Mouse (Mus musculus): ENCODE results near the gene Gm9789. TPM values are rescaled to one million over a fixed set of nuclear protein-coding genes. Genes with fewer than 3 reads are reported as not detected.
"Not testable (repeated sequence)": the region's sequence is repeated elsewhere in the genome, so short reads cannot be mapped to it uniquely, and the experiment has no call there.

The Gm9789 gene
- polyA plus RNA-seq (2012; ENCODE audit: insufficient read depth, low replicate concordance) = not detected in 2 replicates

DNA sequence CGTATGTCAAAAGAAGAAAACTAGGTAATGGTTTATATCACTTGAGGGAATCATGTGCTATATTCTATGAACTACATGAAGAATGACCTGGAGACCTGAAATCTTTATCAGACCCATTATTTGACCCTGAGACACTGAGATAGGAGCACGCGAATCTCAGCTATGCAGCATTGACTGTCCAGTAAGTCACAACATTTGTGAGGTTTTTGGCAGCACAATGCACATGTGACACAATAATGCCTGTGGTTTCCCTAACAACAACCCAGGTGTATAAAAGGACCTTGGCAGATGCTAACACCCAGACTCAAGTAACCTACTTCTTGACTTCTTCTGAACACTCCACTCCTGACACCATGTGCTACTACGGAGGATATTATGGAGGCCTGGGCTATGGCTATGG is at the start of gene Gm9789:
Gene Gm9789, plus strand, starts transcription at position 301 of the 400 bp plus-strand sequence.
- Histone ChIP-seq H3K9me3 (peaks cover 31% of the 10 kb centered on the region), H3K36me3 (replicated peaks; ENCODE audit: low read length) (no peaks in the 10 kb centered on the region), H3K4me3 (replicated peaks) (no peak within 1 kb of the TSS), H3K4me1 (no peaks in the 10 kb centered on the region), H3K27me3 (replicated peaks) (no peaks in the 10 kb centered on the region)
- TF ChIP-seq FLI1 (IDR thresholded peaks at IDR 0.05; ENCODE audit: low read length) = no peak
- TF ChIP-seq GATA1 (IDR thresholded peaks at IDR 0.05; ENCODE audit: borderline replicate concordance, low read length) = no peak

DNA sequence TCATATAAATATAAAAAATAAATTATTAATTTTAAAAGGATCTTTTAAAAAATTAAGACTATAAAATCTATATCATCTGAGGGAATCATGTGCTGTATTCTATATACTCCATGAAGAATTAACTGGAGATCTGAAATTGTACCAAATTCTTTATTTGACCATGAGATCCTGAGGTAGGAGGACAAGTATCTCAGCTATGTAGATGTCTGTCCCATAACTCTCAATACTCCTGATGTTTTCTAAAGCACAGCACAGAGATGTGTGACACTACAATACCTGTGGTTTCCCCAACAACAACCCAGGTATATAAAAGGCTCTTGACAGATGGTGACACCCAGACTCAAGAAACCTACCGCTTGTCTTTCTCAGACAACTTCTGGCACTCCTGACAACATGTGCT is 17.2 kb upstream of the Gm9789 start, which contains the start of gene Gm6358:
Gene Gm6358, plus strand, starts transcription at position 301 of the 400 bp plus-strand sequence.
- TF ChIP-seq FLI1 (IDR thresholded peaks at IDR 0.05; ENCODE audit: low read length) (no peak), GATA1 (IDR thresholded peaks at IDR 0.05; ENCODE audit: borderline replicate concordance, low read length) (no peak)
- Histone ChIP-seq H3K4me1 (no peaks in the 10 kb centered on the region), H3K36me3 (replicated peaks; ENCODE audit: low read length) (no peaks in the 10 kb centered on the region), H3K9me3 (peaks cover 5% of the 10 kb centered on the region), H3K27me3 (replicated peaks) (no peaks in the 10 kb centered on the region), H3K4me3 (replicated peaks) (no peak within 1 kb of the TSS)

DNA sequence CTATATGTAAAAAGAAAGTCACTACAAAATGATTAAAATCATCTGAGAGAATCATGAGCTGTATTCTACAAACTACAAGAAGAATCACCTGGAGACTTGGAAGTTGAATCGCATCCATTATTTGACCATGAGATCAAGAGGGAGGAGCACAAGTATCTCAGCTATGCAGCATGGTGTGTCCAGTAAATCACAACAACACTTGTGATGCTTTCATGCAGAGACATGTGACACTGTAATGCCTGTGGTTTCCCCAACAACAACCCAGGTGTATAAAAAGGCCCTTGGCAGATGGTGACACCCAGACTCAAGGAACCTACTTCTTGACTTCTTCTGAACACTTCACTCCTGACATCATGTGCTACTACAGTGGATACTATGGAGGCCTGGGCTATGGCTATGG is 7.0 kb upstream of the Gm9789 start, which contains the start of gene Gm10061:
Gene Gm10061, plus strand, starts transcription at position 301 of the 400 bp plus-strand sequence.
- Histone ChIP-seq H3K9me3 (peaks cover 19% of the 10 kb centered on the region), H3K27me3 (replicated peaks) (no peaks in the 10 kb centered on the region), H3K4me1 (no peaks in the 10 kb centered on the region), H3K4me3 (replicated peaks) (no peak within 1 kb of the TSS), H3K36me3 (replicated peaks; ENCODE audit: low read length) (no peaks in the 10 kb centered on the region)
- TF ChIP-seq GATA1 (IDR thresholded peaks at IDR 0.05; ENCODE audit: borderline replicate concordance, low read length) (no peak), FLI1 (IDR thresholded peaks at IDR 0.05; ENCODE audit: low read length) (no peak)

DNA sequence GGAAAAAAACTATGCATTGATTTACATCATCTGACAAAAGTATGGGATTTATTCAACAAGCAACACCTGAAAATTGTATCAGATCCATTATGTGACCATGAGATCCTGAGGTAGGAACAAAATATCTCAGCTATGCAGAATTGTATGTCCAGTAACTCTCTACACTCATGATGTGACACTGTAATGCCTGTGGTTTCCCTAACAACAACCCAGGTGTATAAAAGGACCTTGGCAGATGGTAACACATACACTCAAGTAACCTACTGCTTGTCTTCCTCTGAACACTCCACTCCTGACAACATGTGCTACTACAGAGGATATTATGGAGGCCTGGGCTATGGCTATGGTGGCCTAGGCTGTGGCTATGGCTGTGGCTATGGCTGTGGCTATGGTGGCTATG is 11.4 kb downstream of the Gm9789 start, which contains the start of gene Gm7735:
Gene Gm7735, plus strand, starts transcription at position 301 of the 400 bp plus-strand sequence.
- not testable (repeated sequence) for H3K4me3 ChIP-seq (replicated peaks); H3K27me3 ChIP-seq (replicated peaks); H3K4me1 ChIP-seq; H3K36me3 ChIP-seq (replicated peaks; ENCODE audit: low read length); H3K9me3 ChIP-seq

DNA sequence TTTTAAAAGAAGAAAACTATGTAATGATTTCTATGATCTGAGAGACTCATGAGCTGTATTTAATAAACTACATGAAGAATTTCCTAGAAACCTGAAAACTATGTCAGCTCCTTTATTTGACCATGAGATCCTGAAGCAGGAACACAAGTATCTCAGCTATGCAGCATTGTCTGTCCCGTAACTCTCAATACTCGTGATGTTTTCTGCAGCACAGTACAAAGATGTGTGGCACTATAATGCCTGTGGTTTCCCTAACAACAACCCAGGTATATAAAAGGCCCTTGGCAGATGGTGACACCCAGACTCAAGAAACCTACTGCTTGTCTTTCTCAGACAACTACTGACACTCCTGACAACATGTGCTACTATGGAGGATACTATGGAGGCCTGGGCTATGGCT is 16.7 kb downstream of the Gm9789 start, which contains the start of gene 1110057P08Rik:
Gene 1110057P08Rik, plus strand, starts transcription at position 301 of the 400 bp plus-strand sequence.
- no peaks in the 10 kb centered on the region for H3K27me3 ChIP-seq (replicated peaks)
- H3K4me3 ChIP-seq (replicated peaks) = no peak within 1 kb of the TSS
- H3K36me3 ChIP-seq (replicated peaks; ENCODE audit: low read length) = no peaks in the 10 kb centered on the region
- H3K9me3 ChIP-seq = no peaks in the 10 kb centered on the region
- TF ChIP-seq FLI1 (IDR thresholded peaks at IDR 0.05; ENCODE audit: low read length) (no peak), GATA1 (IDR thresholded peaks at IDR 0.05; ENCODE audit: borderline replicate concordance, low read length) (no peak)
- H3K4me1 ChIP-seq = no peaks in the 10 kb centered on the region

DNA sequence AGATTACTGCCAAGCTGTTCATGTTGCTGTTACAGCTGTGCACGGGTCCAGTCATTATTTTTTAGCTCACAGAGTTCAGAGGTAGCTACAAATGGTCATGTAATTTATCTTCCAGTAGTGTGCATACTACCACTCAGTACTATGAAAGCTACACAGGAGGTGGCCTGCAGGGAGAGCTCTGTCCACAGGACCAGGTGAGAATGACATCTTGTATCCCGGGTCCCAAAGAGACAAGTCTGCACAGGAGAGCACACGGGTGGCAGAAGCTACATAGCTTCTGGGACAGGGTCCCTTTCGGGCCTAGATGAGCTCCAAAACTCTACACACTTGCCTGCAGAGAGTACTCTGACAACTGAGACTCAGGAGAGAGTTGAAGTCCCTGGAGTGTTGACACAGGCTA is 30.9 kb downstream of the Gm9789 start:
- TF ChIP-seq GATA1 (IDR thresholded peaks at IDR 0.05; ENCODE audit: borderline replicate concordance, low read length) (no peak), FLI1 (IDR thresholded peaks at IDR 0.05; ENCODE audit: low read length) (no peak)

DNA sequence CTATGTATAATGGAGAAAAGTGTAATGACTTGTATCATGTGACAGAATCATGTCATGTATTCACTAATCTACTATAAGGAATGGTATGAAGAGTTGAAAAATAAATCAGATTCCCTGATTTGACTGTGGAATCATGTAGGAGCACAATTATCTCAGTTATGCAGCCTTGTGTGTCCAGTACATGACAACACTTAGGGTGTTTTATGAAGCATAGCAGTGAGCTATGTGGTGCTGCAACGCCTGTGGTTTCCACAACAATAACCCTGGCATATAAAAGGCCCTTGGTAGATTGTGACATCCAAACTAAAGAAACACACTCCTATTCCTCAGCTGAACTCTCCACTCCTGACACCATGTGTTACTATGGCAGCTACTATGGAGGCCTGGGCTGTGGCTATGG is 47.8 kb downstream of the Gm9789 start, which contains the start of gene Krtap20-2:
Gene Krtap20-2, plus strand, starts transcription at position 301 of the 400 bp plus-strand sequence.
- Histone ChIP-seq H3K4me3 (replicated peaks) (no peak within 1 kb of the TSS), H3K4me1 (no peaks in the 10 kb centered on the region), H3K27me3 (replicated peaks) (no peaks in the 10 kb centered on the region), H3K36me3 (replicated peaks; ENCODE audit: low read length) (no peaks in the 10 kb centered on the region), H3K9me3 (no peaks in the 10 kb centered on the region)
- TF ChIP-seq FLI1 (IDR thresholded peaks at IDR 0.05; ENCODE audit: low read length) = no peak

More for the DNA sequence above, 30.9 kb downstream of the Gm9789 start:
- Histone ChIP-seq H3K4me3 (replicated peaks) (no peak overlapping the region), H3K27me3 (replicated peaks) (no peaks in the 10 kb centered on the region), H3K4me1 (no peaks in the 10 kb centered on the region), H3K36me3 (replicated peaks; ENCODE audit: low read length) (no peaks in the 10 kb centered on the region), H3K9me3 (peaks cover 7% of the 10 kb centered on the region)

Other genes with a start within 250 kb of the Gm9789 start
- not detected in 2 replicates for gene Krtap19-9b, start 225.7 kb upstream of the Gm9789 start, polyA plus RNA-seq (2012; ENCODE audit: insufficient read depth, low replicate concordance)
- gene Krtap16-3, start 195.1 kb upstream of the Gm9789 start, polyA plus RNA-seq (2012; ENCODE audit: insufficient read depth, low replicate concordance) = not detected in 2 replicates
- not detected in 2 replicates for gene Krtap22-2, start 147.2 kb upstream of the Gm9789 start, polyA plus RNA-seq (2012; ENCODE audit: insufficient read depth, low replicate concordance)
- gene Gm10229, start 142.7 kb upstream of the Gm9789 start, polyA plus RNA-seq (2012; ENCODE audit: insufficient read depth, low replicate concordance) = not detected in 2 replicates
- gene Krtap6-1, start 126.3 kb upstream of the Gm9789 start, polyA plus RNA-seq (2012; ENCODE audit: insufficient read depth, low replicate concordance) = not detected in 2 replicates
- gene Gm10228, start 116.5 kb upstream of the Gm9789 start, polyA plus RNA-seq (2012; ENCODE audit: insufficient read depth, low replicate concordance) = not detected in 2 replicates
- gene Krtap6-5, start 110.1 kb upstream of the Gm9789 start, polyA plus RNA-seq (2012; ENCODE audit: insufficient read depth, low replicate concordance) = not detected in 2 replicates
- not detected in 2 replicates for gene 1110025L11Rik, start 94.0 kb upstream of the Gm9789 start, polyA plus RNA-seq (2012; ENCODE audit: insufficient read depth, low replicate concordance)
- gene Krtap6-3, start 73.9 kb upstream of the Gm9789 start, polyA plus RNA-seq (2012; ENCODE audit: insufficient read depth, low replicate concordance) = not detected in 2 replicates
- gene Gm6358, start 17.1 kb upstream of the Gm9789 start, polyA plus RNA-seq (2012; ENCODE audit: insufficient read depth, low replicate concordance) = not detected in 2 replicates
- not detected in 2 replicates for gene Gm10061, start 6.9 kb upstream of the Gm9789 start, polyA plus RNA-seq (2012; ENCODE audit: insufficient read depth, low replicate concordance)
- not detected in 2 replicates for gene Gm7735, start 11.5 kb downstream of the Gm9789 start, polyA plus RNA-seq (2012; ENCODE audit: insufficient read depth, low replicate concordance)
- not detected in 2 replicates for gene 1110057P08Rik, start 16.8 kb downstream of the Gm9789 start, polyA plus RNA-seq (2012; ENCODE audit: insufficient read depth, low replicate concordance)
- gene Krtap20-2, start 47.9 kb downstream of the Gm9789 start, polyA plus RNA-seq (2012; ENCODE audit: insufficient read depth, low replicate concordance) = not detected in 2 replicates
- not detected in 2 replicates for gene Krtap21-1, start 245.9 kb downstream of the Gm9789 start, polyA plus RNA-seq (2012; ENCODE audit: insufficient read depth, low replicate concordance)